Mouse (Mus musculus) midbrain, embryonic 11.5 days (tissue): ENCODE data around the gene Ccdc181. TPM values are rescaled to one million over a fixed set of nuclear protein-coding genes. Genes with fewer than 3 reads are reported as not detected.

Experiments used
- ATAC-seq: fragments of 200-750 bp; cut with Nextera tagmentation; 2 replicates; pipeline ENCODE4 v1.8.0; 2017; ENCODE audit warnings: moderate TSS enrichment, moderate library complexity; ENCODE audit not compliant: low FRiP score
- DNase-seq: peaks from one replicate; pipeline ENCODE4 v3.0.0; 2015; ENCODE audit warnings: low spot score; ENCODE audit errors: missing footprints
- H3K27ac ChIP-seq: fragments of 300-500 bp; sonication (generic); 2 replicates; pipeline ENCODE4 v1.5.1; 2014; ENCODE audit warnings: low read depth, low read length
- H3K27me3 ChIP-seq: fragments of 300-500 bp; sonication (generic); 2 replicates; pipeline ENCODE4 v1.6.1; 2014; ENCODE audit warnings: mild to moderate bottlenecking, low read length, moderate library complexity, mixed read lengths; ENCODE audit not compliant: control insufficient read depth, insufficient read depth
- H3K36me3 ChIP-seq: fragments of 300-500 bp; sonication (generic); 2 replicates; pipeline ENCODE4 v1.6.1; 2014; ENCODE audit warnings: mild to moderate bottlenecking, low read length, moderate library complexity, mixed read lengths; ENCODE audit not compliant: control insufficient read depth, insufficient read depth
- H3K4me1 ChIP-seq: fragments of 300-500 bp; sonication (generic); 2 replicates; pipeline ENCODE4 v1.6.1; 2014; ENCODE audit warnings: low read length; ENCODE audit not compliant: control insufficient read depth, insufficient read depth
- H3K4me2 ChIP-seq: fragments of 300-500 bp; sonication (generic); 2 replicates; pipeline ENCODE4 v1.6.1; 2014; ENCODE audit warnings: mild to moderate bottlenecking, moderate library complexity
- H3K4me3 ChIP-seq: fragments of 300-500 bp; sonication (generic); 2 replicates; pipeline ENCODE4 v1.5.1; 2014; ENCODE audit warnings: low read depth, low read length
- H3K9ac ChIP-seq: fragments of 300-500 bp; sonication (generic); 2 replicates; pipeline ENCODE4 v1.6.1; 2014; ENCODE audit warnings: low read length
- H3K9me3 ChIP-seq: fragments of 300-500 bp; sonication (generic); 2 replicates; pipeline ENCODE4 v1.6.1; 2016; ENCODE audit warnings: low read length; ENCODE audit not compliant: control insufficient read depth
- WGBS: fragments of 180-500 bp; shearing (Covaris S2); extraction: QIAGEN DNeasy Blood & Tissue Kit; methylation state at CpG from one replicate; pipeline ENCODE4 v1.1.7; 2014; 5-methylcytosine and 5-hydroxymethylcytosine counted together
- polyA plus RNA-seq: library from polyadenylated mRNA; unstranded; fragments of >200 nt; fragmentation: Nextera tagmentation; extraction: Ambion mirVana; gene quantifications from 2 replicates; pipeline ENCODE4 v1.2.1, GENCODE M21; 2014

The Ccdc181 gene
- polyA plus RNA-seq, 1 experiment from 2014 or later: 16.4 TPM

GRCm38 (mm10) chr1:164270941-164271340, 4.4 kb upstream of the Ccdc181 start:
- Histone ChIP-seq H3K27me3 (no peaks in the 10 kb centered on the region), H3K4me2 (no peak overlapping the region), H3K27ac (no peak overlapping the region), H3K36me3 (no peaks in the 10 kb centered on the region), H3K9me3 (no peaks in the 10 kb centered on the region), H3K4me3 (no peak overlapping the region), H3K9ac (no peak overlapping the region), H3K4me1 (no peaks in the 10 kb centered on the region)
- WGBS: 89% methylated on average over 7 of the region's 7 CpGs
- ATAC-seq (no peak), DNase-seq (no peak)

GRCm38 (mm10) chr1:164273659-164274058, 1.7 kb upstream of the Ccdc181 start:
- WGBS: 74% methylated on average over 6 of the region's 6 CpGs
- no peak overlapping the region for H3K4me2 ChIP-seq

GRCm38 (mm10) chr1:164276552-164276951, 1.2 kb downstream of the Ccdc181 start:
- Histone ChIP-seq H3K4me1 (no peaks in the 10 kb centered on the region), H3K9me3 (no peaks in the 10 kb centered on the region), H3K36me3 (no peaks in the 10 kb centered on the region), H3K4me2 (no peak overlapping the region), H3K4me3 (no peak overlapping the region), H3K27ac (no peak overlapping the region), H3K27me3 (no peaks in the 10 kb centered on the region), H3K9ac (no peak overlapping the region)
- ATAC-seq: no peak
- 90% methylated on average over 3 of the region's 3 CpGs for WGBS
- DNase-seq: no peak

More at GRCm38 (mm10) chr1:164273659-164274058, 1.7 kb upstream of the Ccdc181 start:
- DNase-seq (no peak), ATAC-seq (no peak)
- Histone ChIP-seq H3K27ac (no peak overlapping the region), H3K4me3 (no peak overlapping the region), H3K9me3 (no peaks in the 10 kb centered on the region), H3K36me3 (no peaks in the 10 kb centered on the region), H3K9ac (no peak overlapping the region), H3K27me3 (no peaks in the 10 kb centered on the region), H3K4me1 (no peaks in the 10 kb centered on the region)

GRCm38 (mm10) chr1:164279332-164279731, 3.9 kb downstream of the Ccdc181 start:
- no peak for DNase-seq
- no peak overlapping the region for H3K4me2 ChIP-seq
- H3K4me1 ChIP-seq: no peaks in the 10 kb centered on the region
- no peaks in the 10 kb centered on the region for H3K27me3 ChIP-seq
- H3K9ac ChIP-seq: no peak overlapping the region
- H3K9me3 ChIP-seq: no peaks in the 10 kb centered on the region
- no peak for ATAC-seq
- WGBS: 78% methylated on average over 4 of the region's 4 CpGs
- H3K4me3 ChIP-seq: no peak overlapping the region
- no peak overlapping the region for H3K27ac ChIP-seq
- H3K36me3 ChIP-seq: no peaks in the 10 kb centered on the region

- 98% methylated on average over 3 of the region's 3 CpGs for WGBS
These were observed 8.6 kb downstream of the Ccdc181 start for GRCm38 (mm10) chr1:164284007-164284406.

GRCm38 (mm10) chr1:164287406-164287805, 12.0 kb downstream of the Ccdc181 start:
- H3K4me2 ChIP-seq: no peak overlapping the region
- H3K4me3 ChIP-seq: no peak overlapping the region
- no peak for DNase-seq
- no peak overlapping the region for H3K9ac ChIP-seq
- no peak overlapping the region for H3K27ac ChIP-seq
- H3K27me3 ChIP-seq: no peaks in the 10 kb centered on the region
- no peaks in the 10 kb centered on the region for H3K9me3 ChIP-seq
- ATAC-seq: no peak
- 60% methylated on average over 15 of the region's 15 CpGs for WGBS
- H3K36me3 ChIP-seq: peaks cover 2% of the 10 kb centered on the region; the same call in 1 of the 2 replicates
- 0 out of 2 replicates have a peak, but pooled peaks cover 2% of the 10 kb centered on the region for H3K4me1 ChIP-seq

More at GRCm38 (mm10) chr1:164284007-164284406, 8.6 kb downstream of the Ccdc181 start:
- Histone ChIP-seq H3K9ac (no peak overlapping the region), H3K27me3 (no peaks in the 10 kb centered on the region), H3K4me1 (0 out of 2 replicates have a peak, but pooled peaks cover 2% of the 10 kb centered on the region), H3K27ac (no peak overlapping the region), H3K4me2 (no peak overlapping the region), H3K9me3 (no peaks in the 10 kb centered on the region), H3K36me3 (no peaks in the 10 kb centered on the region), H3K4me3 (no peak overlapping the region)
- ATAC-seq (no peak), DNase-seq (no peak)

- Histone ChIP-seq H3K27me3 (no peaks in the 10 kb centered on the region), H3K36me3 (peaks cover 5% of the 10 kb centered on the region), H3K4me1 (0 out of 2 replicates have a peak, but pooled peaks cover 2% of the 10 kb centered on the region), H3K4me3 (no peak overlapping the region), H3K27ac (no peak overlapping the region), H3K9me3 (no peaks in the 10 kb centered on the region), H3K9ac (no peak overlapping the region), H3K4me2 (no peak overlapping the region)
- 91% methylated on average over 5 of the region's 5 CpGs for WGBS
- ATAC-seq (no peak), DNase-seq (no peak)
These were observed 16.7 kb downstream of the Ccdc181 start for GRCm38 (mm10) chr1:164292040-164292439.

GRCm38 (mm10) chr1:164294071-164294470, 18.7 kb downstream of the Ccdc181 start:
- H3K4me2 ChIP-seq: no peak overlapping the region
- H3K27ac ChIP-seq: no peak overlapping the region
- no peak overlapping the region for H3K9ac ChIP-seq
- no peaks in the 10 kb centered on the region for H3K27me3 ChIP-seq
- no peak for DNase-seq
- ATAC-seq: no peak
- H3K4me3 ChIP-seq: no peak overlapping the region
- WGBS: 96% methylated on average over 6 of the region's 6 CpGs
- H3K36me3 ChIP-seq: peaks cover 8% of the 10 kb centered on the region
- no peaks in the 10 kb centered on the region for H3K9me3 ChIP-seq
- no peaks in the 10 kb centered on the region for H3K4me1 ChIP-seq

GRCm38 (mm10) chr1:164296473-164296872, 21.1 kb downstream of the Ccdc181 start:
- Histone ChIP-seq H3K9me3 (no peaks in the 10 kb centered on the region), H3K27me3 (no peaks in the 10 kb centered on the region), H3K9ac (no peak overlapping the region), H3K27ac (no peak overlapping the region), H3K4me2 (no peak overlapping the region), H3K4me1 (no peaks in the 10 kb centered on the region), H3K36me3 (peaks cover 13% of the 10 kb centered on the region), H3K4me3 (no peak overlapping the region)
- DNase-seq (no peak), ATAC-seq (no peak)
- WGBS: 94% methylated on average over 4 of the region's 5 CpGs
